Mouse (Mus musculus) heart, embryonic 14.5 days (tissue): Measurements from ENCODE around the gene Cort. TPM values are rescaled to one million over a fixed set of nuclear protein-coding genes. Genes with fewer than 3 reads are reported as not detected.

Source experiments
- ATAC-seq: fragments of 200-750 bp; cut with Nextera tagmentation; 2 replicates; pipeline ENCODE4 v1.8.0; 2017; ENCODE audit warnings: low read depth, moderate TSS enrichment; ENCODE audit not compliant: insufficient number of reproducible peaks, insufficient read depth, low FRiP score
- H3K27ac ChIP-seq, 2 experiments: fragments of 200-500 bp in 1 of 2; fragments of 300-500 bp in 1 of 2; sonication (generic) in 1 of 2; replicated peaks in 1 of 2; 2 replicates each; pipeline ENCODE4 v1.5.1; 2012 to 2014; ENCODE audit warnings: low read depth in 2 of 2, low read length in 2 of 2, control low read depth in 1 of 2, mild to moderate bottlenecking in 1 of 2, mixed read lengths in 1 of 2; ENCODE audit not compliant: control insufficient read depth in 1 of 2, insufficient read depth in 1 of 2
- H3K27me3 ChIP-seq: fragments of 300-500 bp; sonication (generic); 2 replicates; pipeline ENCODE4 v1.6.1; 2014; ENCODE audit warnings: mild to moderate bottlenecking, low read length, control low read depth; ENCODE audit not compliant: control insufficient read depth, insufficient read depth
- H3K36me3 ChIP-seq: fragments of 300-500 bp; sonication (generic); 2 replicates; pipeline ENCODE4 v1.6.1; 2014; ENCODE audit warnings: mild to moderate bottlenecking, control low read depth, low read length, mixed read lengths; ENCODE audit not compliant: control insufficient read depth, insufficient read depth
- H3K4me1 ChIP-seq, 2 experiments: fragments of 200-500 bp in 1 of 2; fragments of 300-500 bp in 1 of 2; sonication (generic) in 1 of 2; 2 replicates each; pipeline ENCODE4 v1.6.1; 2012 to 2014; ENCODE audit warnings: low read length in 2 of 2, control low read depth in 1 of 2, mixed read lengths in 1 of 2; ENCODE audit not compliant: control insufficient read depth in 2 of 2, insufficient read depth in 2 of 2
- H3K4me2 ChIP-seq: fragments of 300-500 bp; sonication (generic); 2 replicates; pipeline ENCODE4 v1.6.1; 2014; ENCODE audit warnings: mild to moderate bottlenecking, low read length
- H3K4me3 ChIP-seq, 2 experiments: fragments of 200-500 bp in 1 of 2; fragments of 300-500 bp in 1 of 2; sonication (generic) in 1 of 2; 2 replicates each; pipeline ENCODE4 v1.5.1; 2012 to 2014; ENCODE audit warnings: low read length in 2 of 2, mild to moderate bottlenecking in 2 of 2, control low read depth in 1 of 2, low read depth in 1 of 2, moderate library complexity in 1 of 2; ENCODE audit not compliant: control insufficient read depth in 1 of 2, insufficient read depth in 1 of 2
- H3K9ac ChIP-seq: fragments of 300-500 bp; sonication (generic); 2 replicates; pipeline ENCODE4 v1.6.1; 2014; ENCODE audit warnings: mild to moderate bottlenecking, low read length
- H3K9me3 ChIP-seq: fragments of 300-500 bp; sonication (generic); 2 replicates; pipeline ENCODE4 v1.6.1; 2016; ENCODE audit warnings: low read length, control low read depth; ENCODE audit not compliant: control insufficient read depth
- WGBS: fragments of 180-500 bp; shearing (Covaris S2); extraction: QIAGEN DNeasy Blood & Tissue Kit; methylation state at CpG from one replicate; pipeline ENCODE4 v1.1.7; 2014; 5-methylcytosine and 5-hydroxymethylcytosine counted together
- polyA plus RNA-seq: library from polyadenylated mRNA; unstranded; fragments of >200 nt; fragmentation: Nextera tagmentation; extraction: Ambion mirVana; gene quantifications from 2 replicates; pipeline ENCODE4 v1.2.1, GENCODE M21; 2014

Cort gene
- polyA plus RNA-seq, 1 experiment from 2014 or later, result 0.31 TPM

DNA sequence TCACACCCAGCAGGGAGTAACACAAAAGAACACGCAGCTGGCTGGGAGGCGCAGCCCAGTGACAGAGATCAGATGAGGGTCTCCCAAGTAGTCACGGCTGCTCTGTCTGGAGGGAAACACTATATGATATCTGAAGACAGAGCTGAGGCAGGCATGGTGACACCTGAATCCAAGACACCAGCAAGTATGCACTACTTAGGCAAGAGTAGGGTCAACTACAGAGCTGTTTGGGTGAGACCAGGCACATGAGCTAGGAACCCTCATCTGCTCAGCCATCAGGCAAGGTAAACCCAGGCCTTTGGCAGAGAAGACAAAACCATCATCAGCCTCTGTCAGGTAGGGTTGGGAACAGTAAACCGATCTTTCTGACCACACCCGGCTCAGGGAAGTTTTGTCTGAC, 6.8 kb upstream of the Cort start:
- no peaks in the 10 kb centered on the region for H3K9me3 ChIP-seq
- H3K27ac ChIP-seq, result no peak overlapping the region
- H3K4me1 ChIP-seq, result peaks cover 2 to 5% of the 10 kb centered on the region in 2 experiments; a peak in 2 of 4 replicates
- H3K27me3 ChIP-seq, result no peaks in the 10 kb centered on the region
- WGBS, result 86% methylated on average over 5 of the region's 5 CpGs
- no peak overlapping the region; the same call in 1 of the 2 replicates for H3K9ac ChIP-seq
- H3K4me2 ChIP-seq, result no peak overlapping the region
- ATAC-seq, result no peak
- H3K36me3 ChIP-seq, result peaks cover 35% of the 10 kb centered on the region
- H3K4me3 ChIP-seq, result no peak overlapping the region

DNA sequence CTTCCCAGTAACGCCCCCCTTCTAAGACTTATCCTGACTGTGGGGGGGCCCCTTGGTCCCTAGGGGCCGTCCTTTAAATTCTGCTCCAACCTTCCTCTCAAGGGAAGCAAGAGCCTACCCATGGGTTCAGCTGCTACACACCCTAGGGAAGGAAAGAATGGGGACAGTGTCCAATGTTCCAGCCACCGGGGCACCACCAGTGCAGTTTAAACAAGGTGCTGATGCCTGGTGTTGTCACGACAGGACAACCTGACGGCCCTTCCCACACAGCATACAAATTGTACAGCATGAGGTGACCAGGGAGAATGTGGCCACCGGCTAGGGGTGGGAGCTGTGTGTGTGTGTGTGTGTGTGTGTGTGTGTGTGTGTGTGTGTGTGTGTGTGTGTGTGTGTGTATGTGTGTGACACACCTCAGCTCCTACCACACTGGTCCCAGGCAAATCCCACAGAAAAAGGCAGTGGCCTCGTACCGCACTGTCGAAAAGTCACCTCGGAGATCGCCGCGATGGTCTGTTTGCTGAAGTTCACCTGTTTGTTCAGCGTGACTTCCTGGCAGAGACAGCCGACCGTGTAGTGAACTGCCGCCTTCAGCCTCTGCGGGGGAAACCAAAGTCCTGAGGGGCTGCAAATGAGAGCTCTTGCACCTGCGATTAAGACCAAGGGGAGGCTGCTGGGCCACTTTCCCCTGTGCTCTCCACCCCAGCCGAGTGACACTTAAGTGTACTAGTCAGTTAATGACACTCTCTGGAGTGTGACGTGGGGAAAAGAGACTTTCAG, 5.4 kb upstream of the Cort start:
- Histone ChIP-seq H3K9me3 (no peaks in the 10 kb centered on the region), H3K27ac (no peak overlapping the region), H3K9ac (no peak overlapping the region), H3K27me3 (no peaks in the 10 kb centered on the region), H3K36me3 (peaks cover 45% of the 10 kb centered on the region), H3K4me3 (no peak overlapping the region), H3K4me2 (no peak overlapping the region), H3K4me1 (peaks cover 2 to 5% of the 10 kb centered on the region in 2 experiments; a peak in 2 of 4 replicates)
- WGBS, result 90% methylated on average over 21 of the region's 21 CpGs
- ATAC-seq, result no peak

DNA sequence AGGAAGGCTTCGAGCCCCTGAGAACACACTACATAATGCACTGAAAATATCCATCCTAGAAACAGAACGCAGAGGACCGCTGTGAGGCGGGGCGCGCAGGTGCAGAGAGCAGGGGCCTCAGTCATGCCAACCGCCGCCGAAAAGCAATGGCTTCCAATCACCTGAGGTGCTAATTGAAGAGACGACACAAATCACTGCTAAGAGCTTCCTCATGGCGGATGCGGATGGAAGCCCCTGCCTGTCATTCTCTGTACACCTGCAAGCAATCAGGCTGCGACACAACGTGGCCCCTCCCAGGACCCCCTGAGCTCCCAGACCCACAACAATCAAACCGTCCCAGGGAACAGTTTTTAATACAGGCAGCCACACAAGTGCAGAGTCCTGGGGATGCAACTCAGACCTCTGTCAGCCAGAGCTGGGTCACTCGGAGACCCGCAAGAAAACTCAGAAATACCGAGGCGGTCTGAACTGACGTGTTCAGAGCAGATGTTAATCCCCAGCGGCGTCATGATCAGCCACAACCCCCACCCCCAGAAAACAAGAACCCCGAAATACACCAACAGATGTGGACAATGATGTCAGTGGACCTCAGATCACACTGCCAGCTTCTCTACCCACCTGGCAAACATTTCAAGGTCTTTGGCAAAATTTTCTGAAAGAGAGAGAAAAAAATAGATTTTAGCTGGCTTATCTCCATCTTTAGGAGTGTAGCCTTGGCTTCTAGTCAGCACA, 4.6 kb upstream of the Cort start:
- H3K27ac ChIP-seq, result no peak overlapping the region

DNA sequence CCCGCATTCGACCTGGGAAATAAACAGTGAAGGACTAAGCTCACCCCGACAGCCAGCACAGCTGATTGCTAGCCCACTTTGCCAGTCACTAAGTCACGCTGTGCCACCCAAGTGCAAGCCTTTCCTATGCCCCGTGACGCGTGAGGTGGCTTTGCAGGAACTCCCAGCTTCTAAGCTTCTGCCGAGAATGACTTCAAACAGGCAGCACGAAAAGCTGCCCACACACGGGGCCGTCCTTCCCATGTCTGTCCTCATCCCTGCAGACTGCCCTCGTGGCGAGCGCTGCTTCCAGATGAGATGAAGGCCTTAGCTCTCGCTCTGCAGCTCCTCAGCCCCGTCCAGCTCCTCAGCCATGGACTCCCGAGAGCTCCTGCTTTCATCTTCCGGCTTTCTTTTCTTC, 1.9 kb upstream of the Cort start:
- Histone ChIP-seq H3K9ac (no peak overlapping the region), H3K9me3 (no peaks in the 10 kb centered on the region), H3K4me2 (no peak overlapping the region), H3K36me3 (peaks cover 53% of the 10 kb centered on the region), H3K4me1 (peaks cover 0 to 5% of the 10 kb centered on the region in 2 experiments; a peak in 2 of 4 replicates), H3K27ac (no peak overlapping the region), H3K27me3 (no peaks in the 10 kb centered on the region), H3K4me3 (no peak overlapping the region)
- no peak for ATAC-seq
- 82% methylated on average over 18 of the region's 18 CpGs for WGBS

More for the DNA sequence above, 4.6 kb upstream of the Cort start:
- no peaks in the 10 kb centered on the region for H3K9me3 ChIP-seq
- no peak overlapping the region for H3K4me2 ChIP-seq
- no peak for ATAC-seq
- no peak overlapping the region for H3K4me3 ChIP-seq
- no peaks in the 10 kb centered on the region for H3K4me1 ChIP-seq
- peaks cover 53% of the 10 kb centered on the region for H3K36me3 ChIP-seq
- H3K9ac ChIP-seq, result no peak overlapping the region
- 89% methylated on average over 23 of the region's 23 CpGs for WGBS
- no peaks in the 10 kb centered on the region for H3K27me3 ChIP-seq

DNA sequence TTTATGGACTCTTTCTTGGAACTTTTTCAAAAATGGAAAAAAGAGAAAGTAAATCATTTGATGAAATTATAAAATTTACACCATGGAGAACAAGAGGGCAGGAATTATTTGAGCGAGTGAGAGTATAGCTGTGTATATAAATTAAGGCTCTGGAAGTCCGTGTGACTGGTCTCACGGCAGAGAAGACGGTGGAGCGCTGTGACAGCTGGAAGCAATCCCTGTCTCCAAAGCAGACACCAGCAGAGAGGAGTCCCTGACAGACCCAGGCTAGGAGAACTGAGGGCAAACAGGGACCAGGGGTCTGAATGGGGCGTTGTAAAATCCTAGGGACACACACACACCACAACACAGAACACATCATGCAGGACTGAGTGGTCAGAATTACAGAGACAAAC, 451 bp downstream of the Cort start:
- Histone ChIP-seq H3K27ac (no peak overlapping the region), H3K36me3 (peaks cover 46% of the 10 kb centered on the region), H3K4me3 (no peak overlapping the region), H3K4me1 (peaks cover 0 to 5% of the 10 kb centered on the region in 2 experiments; a peak in 2 of 4 replicates), H3K9me3 (no peaks in the 10 kb centered on the region), H3K4me2 (no peak overlapping the region), H3K27me3 (no peaks in the 10 kb centered on the region), H3K9ac (no peak overlapping the region)
- 74% methylated on average over 6 of the region's 6 CpGs for WGBS
- no peak for ATAC-seq

DNA sequence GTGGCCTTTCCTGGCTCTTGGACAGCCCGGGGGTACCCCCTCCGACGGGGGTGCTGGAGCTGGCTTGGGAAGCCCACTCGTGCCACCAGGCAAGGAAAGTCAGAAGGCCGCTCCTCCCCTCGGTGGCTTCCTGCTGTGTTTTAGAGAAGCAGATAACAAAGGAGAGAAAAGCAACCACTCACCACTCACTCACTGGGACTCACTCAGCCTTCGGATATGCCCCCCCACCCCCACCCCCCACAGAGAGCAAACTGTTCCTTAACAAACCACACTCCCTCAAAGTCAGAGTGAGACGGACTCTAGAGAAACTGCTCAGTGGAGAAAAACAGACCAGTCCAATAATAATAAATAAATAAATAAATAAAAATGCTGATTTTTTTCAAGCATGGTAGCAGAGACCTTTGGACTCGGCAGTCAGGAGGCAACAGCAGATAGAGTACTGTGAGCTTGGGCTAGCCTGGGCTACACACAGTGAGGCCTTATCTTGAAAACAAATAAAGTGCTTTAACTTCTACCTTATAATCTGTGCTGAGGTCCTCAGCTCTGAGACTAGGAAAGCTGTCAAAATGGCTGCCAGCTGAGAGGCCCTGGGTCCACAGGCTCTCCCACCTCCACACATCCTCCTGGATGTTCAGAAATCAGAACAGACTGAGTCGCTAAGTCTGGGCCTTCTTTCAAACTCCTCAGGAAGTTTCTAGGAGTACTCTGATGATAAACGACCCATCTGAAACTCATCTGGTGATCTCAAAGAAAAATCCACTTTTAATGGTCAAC, 1.0 kb downstream of the Cort start:
- WGBS, result 46% methylated on average over 11 of the region's 11 CpGs
- Histone ChIP-seq H3K4me2 (no peak overlapping the region), H3K36me3 (peaks cover 43% of the 10 kb centered on the region), H3K4me3 (no peak overlapping the region), H3K4me1 (peaks cover 0 to 5% of the 10 kb centered on the region in 2 experiments; a peak in 2 of 4 replicates), H3K9ac (no peak overlapping the region), H3K27ac (no peak overlapping the region), H3K27me3 (no peaks in the 10 kb centered on the region), H3K9me3 (no peaks in the 10 kb centered on the region)
- no peak for ATAC-seq

DNA sequence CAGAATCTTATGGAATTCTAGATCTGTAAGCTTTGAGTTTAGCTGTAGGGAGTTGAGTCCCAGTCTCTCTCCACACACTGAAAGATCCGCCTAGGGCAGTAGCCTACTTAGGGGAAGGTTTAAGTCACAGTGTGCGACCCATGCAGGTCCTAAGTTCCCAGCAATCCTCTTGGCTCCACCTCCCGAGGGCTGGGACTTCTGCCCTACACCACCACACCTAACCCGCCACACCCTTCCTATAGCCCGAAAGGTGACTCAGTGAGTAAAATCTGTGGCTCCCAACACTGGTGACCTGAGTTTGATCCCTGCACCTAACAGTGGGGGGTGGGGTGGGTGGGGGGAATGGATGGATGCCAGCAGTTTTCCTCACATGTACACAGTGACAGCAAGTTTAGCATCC, 3.1 kb downstream of the Cort start:
- no peaks in the 10 kb centered on the region for H3K27me3 ChIP-seq
- no peaks in the 10 kb centered on the region for H3K9me3 ChIP-seq
- H3K4me2 ChIP-seq, result no peak overlapping the region
- H3K4me3 ChIP-seq, result no peak overlapping the region
- H3K27ac ChIP-seq, result no peak overlapping the region
- no peak for ATAC-seq
- H3K36me3 ChIP-seq, result peaks cover 36% of the 10 kb centered on the region
- peaks cover 0 to 5% of the 10 kb centered on the region in 2 experiments; a peak in 2 of 4 replicates for H3K4me1 ChIP-seq
- WGBS, result 55% methylated on average over 5 of the region's 5 CpGs
- no peak overlapping the region for H3K9ac ChIP-seq
